Mouse (Mus musculus) kidney, postnatal 0 days (tissue): ENCODE data around the gene Cxadr. TPM values are rescaled to one million over a fixed set of nuclear protein-coding genes. Genes with fewer than 3 reads are reported as not detected.

Source experiments
- ATAC-seq: fragments of 200-750 bp; cut with Nextera tagmentation; replicated peaks from 2 replicates; pipeline ENCODE4 v1.8.0; 2017; ENCODE audit warnings: low read depth, moderate number of reproducible peaks, moderate TSS enrichment, moderate library complexity; ENCODE audit not compliant: low FRiP score
- DNase-seq: peaks from one replicate; pipeline ENCODE4 v3.0.0-alpha.2; 2016; ENCODE audit warnings: low spot score
- H3K27ac ChIP-seq: fragments of 300-500 bp; sonication (generic); 2 replicates; pipeline ENCODE4 v1.5.1; 2014; ENCODE audit warnings: mild to moderate bottlenecking
- H3K27me3 ChIP-seq: fragments of 300-500 bp; sonication (generic); 2 replicates; pipeline ENCODE4 v1.6.1; 2014; ENCODE audit warnings: low read length, mixed read lengths; ENCODE audit not compliant: insufficient read depth
- H3K36me3 ChIP-seq: fragments of 300-500 bp; sonication (generic); 2 replicates; pipeline ENCODE4 v1.6.1; 2014; ENCODE audit warnings: low read length, mixed read lengths; ENCODE audit not compliant: insufficient read depth
- H3K4me1 ChIP-seq: fragments of 300-500 bp; sonication (generic); replicated peaks from 2 replicates; pipeline ENCODE4 v1.6.1; 2014; ENCODE audit warnings: antibody characterized with exemption, low read length, mixed read lengths; ENCODE audit not compliant: insufficient read depth
- H3K4me2 ChIP-seq: fragments of 300-500 bp; sonication (generic); 2 replicates; pipeline ENCODE4 v1.6.1; 2014; ENCODE audit warnings: mild to moderate bottlenecking, low read length, moderate library complexity, mixed read lengths
- H3K4me3 ChIP-seq: fragments of 300-500 bp; sonication (generic); replicated peaks from 2 replicates; pipeline ENCODE4 v1.5.1; 2014; ENCODE audit warnings: low read depth, low read length
- H3K9ac ChIP-seq: fragments of 300-500 bp; sonication (generic); 2 replicates; pipeline ENCODE4 v1.6.1; 2014; ENCODE audit warnings: low read depth, low read length
- H3K9me3 ChIP-seq: fragments of 300-500 bp; sonication (generic); replicated peaks from 2 replicates; pipeline ENCODE4 v1.6.1; 2016; ENCODE audit warnings: low read length, inconsistent platforms, mixed read lengths
- CTCF ChIP-seq: IDR thresholded peaks from 2 replicates; pipeline ENCODE4 v1.5.1; 2016; ENCODE audit warnings: antibody characterized with exemption, low read depth, mild to moderate bottlenecking, moderate library complexity
- WGBS: fragments of 180-500 bp; shearing (Covaris S2); extraction: QIAGEN DNeasy Blood & Tissue Kit; methylation state at CpG from one replicate; pipeline ENCODE4 v1.1.7; 2014; 5-methylcytosine and 5-hydroxymethylcytosine counted together
- polyA plus RNA-seq: library from polyadenylated mRNA; unstranded; fragments of >200 nt; fragmentation: Nextera tagmentation; extraction: Ambion mirVana; gene quantifications from 2 replicates; pipeline ENCODE4 v1.2.1, GENCODE M21; 2015

The Cxadr gene
- polyA plus RNA-seq, 1 experiment from 2014 or later: 33.2 TPM

DNA sequence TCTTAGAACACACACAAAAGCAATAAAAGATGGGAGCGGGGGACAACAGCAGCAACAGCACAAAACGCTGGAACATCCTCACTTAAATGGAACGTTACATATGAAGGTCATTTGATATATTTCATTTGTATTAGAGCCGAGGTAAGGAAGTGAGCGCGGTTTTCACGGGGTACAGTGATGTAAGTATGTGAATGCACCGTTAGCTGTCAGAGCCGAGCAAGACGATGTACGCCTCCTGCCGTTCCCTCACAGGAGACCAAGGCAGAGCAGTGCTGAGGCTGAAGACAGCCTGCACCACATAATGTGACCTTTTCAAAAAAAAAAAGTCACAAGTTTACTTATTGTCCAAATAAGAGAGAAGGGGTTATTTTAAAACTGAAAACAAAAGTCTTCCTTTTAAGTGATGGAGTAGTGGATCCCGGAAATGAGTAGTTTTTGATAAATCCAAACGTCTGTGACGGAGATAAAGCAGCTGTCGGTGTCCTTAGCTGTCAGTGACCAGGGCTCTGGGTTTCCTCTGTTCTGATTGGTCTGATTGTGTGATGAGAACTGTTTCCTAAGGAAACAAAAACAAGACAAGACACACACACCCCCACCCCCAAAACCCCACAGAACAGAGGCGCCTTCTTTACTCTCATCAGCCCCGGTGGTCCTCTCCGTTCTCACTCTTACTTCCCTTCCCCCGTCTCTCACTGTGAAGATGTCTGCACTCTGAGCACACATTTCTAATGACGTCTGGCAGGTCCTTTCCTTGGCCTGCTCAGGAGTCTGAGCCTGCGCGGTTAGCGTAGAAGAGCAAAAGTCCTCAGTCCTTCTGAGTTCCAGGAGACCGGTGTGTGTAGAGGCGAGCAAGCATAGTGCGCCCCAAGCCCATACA is 24.9 kb downstream of the Cxadr start:
- ATAC-seq (no peak; the same call in 1 of the 2 replicates), DNase-seq (peak; percentile 54)
- WGBS: 74% methylated on average over 27 of the region's 27 CpGs
- no peaks in the 10 kb centered on the region for H3K27me3 ChIP-seq
- H3K9ac ChIP-seq: no peak overlapping the region
- no peaks in the 10 kb centered on the region for H3K9me3 ChIP-seq
- H3K36me3 ChIP-seq: no peaks in the 10 kb centered on the region
- H3K4me2 ChIP-seq: no peak overlapping the region
- TF ChIP-seq CTCF: no peak
- H3K27ac ChIP-seq: no peak overlapping the region
- H3K4me3 ChIP-seq: no peak overlapping the region
- 0 out of 2 replicates have a peak, but pooled peaks cover 4% of the 10 kb centered on the region for H3K4me1 ChIP-seq

DNA sequence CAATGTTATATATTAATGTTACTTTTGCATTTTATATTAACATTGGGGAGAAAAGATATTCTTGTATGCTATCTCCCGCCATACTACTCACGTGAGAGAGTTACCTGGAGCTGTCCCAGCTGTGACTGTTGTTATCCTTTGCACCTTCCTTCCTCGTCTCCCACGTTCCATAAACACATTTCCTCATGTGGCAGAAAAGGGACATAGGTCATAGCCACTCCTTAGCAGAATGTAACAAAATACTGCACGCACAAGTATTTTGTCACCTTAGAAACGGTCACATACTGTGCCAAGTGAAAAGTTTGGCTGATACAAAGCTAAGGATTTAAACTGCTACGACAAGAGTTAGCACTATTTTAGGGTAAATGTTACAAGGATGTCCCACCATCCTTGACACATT is 26.3 kb downstream of the Cxadr start:
- no peak for ATAC-seq
- Histone ChIP-seq H3K9ac (no peak overlapping the region), H3K27me3 (no peaks in the 10 kb centered on the region), H3K9me3 (no peaks in the 10 kb centered on the region), H3K4me3 (no peak overlapping the region), H3K27ac (no peak overlapping the region), H3K4me2 (no peak overlapping the region), H3K36me3 (no peaks in the 10 kb centered on the region), H3K4me1 (0 out of 2 replicates have a peak, but pooled peaks cover 4% of the 10 kb centered on the region)
- TF ChIP-seq CTCF: no peak
- no peak for DNase-seq
- WGBS: 64% methylated on average over 7 of the region's 7 CpGs

DNA sequence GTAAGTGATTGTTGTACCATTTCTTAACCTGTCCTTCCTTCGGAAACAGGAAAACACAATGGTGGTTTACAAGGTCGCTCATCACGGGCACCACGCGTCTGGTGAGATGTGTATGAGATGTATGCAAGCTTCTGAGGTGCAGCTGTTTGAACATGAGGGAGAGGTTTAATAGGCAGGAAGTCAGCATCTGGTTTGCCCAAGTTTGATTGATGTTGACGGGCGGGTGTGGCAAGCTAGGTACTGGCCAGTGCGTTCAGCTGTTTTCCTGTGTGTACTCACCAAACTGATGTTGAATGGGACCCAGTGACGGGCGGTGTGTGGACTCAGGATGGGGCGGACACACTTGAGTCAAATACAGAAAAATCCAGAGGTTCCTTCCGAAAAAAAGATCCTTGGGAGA is 26.7 kb downstream of the Cxadr start:
- DNase-seq: no peak
- H3K4me1 ChIP-seq: 0 out of 2 replicates have a peak, but pooled peaks cover 4% of the 10 kb centered on the region
- no peaks in the 10 kb centered on the region for H3K36me3 ChIP-seq
- ATAC-seq: no peak
- H3K27me3 ChIP-seq: no peaks in the 10 kb centered on the region
- H3K9ac ChIP-seq: no peak overlapping the region
- no peak for TF ChIP-seq CTCF
- H3K4me3 ChIP-seq: no peak overlapping the region
- no peak overlapping the region for H3K27ac ChIP-seq
- no peaks in the 10 kb centered on the region for H3K9me3 ChIP-seq
- H3K4me2 ChIP-seq: no peak overlapping the region
- 92% methylated on average over 12 of the region's 12 CpGs for WGBS

DNA sequence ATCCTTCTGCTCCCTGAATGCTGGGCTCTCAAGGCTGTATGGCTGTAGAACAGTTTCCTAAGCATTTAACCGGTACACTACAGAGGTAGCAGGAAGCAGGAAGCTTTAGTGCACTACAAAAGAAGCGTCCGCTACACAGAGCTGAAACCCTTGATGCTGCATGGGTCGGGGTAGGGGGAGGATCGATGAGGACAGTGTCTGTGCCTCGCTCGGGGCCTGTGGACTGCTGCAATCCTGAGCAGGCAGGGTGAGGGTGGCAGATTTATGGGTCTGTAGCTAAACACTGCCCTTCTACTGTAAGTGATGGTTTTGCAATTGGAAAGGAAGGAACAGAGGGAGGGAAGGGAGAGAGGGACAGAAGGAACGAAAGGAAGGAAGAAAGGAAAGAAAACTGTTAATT is 35.9 kb downstream of the Cxadr start:
- Histone ChIP-seq H3K4me2 (no peak overlapping the region), H3K9me3 (no peaks in the 10 kb centered on the region), H3K4me3 (no peak overlapping the region), H3K4me1 (no peaks in the 10 kb centered on the region), H3K27me3 (no peaks in the 10 kb centered on the region), H3K36me3 (peaks cover 4% of the 10 kb centered on the region; the same call in 1 of the 2 replicates), H3K9ac (no peak overlapping the region), H3K27ac (no peak overlapping the region)
- TF ChIP-seq CTCF: no peak
- WGBS: 18% methylated on average over 8 of the region's 8 CpGs
- ATAC-seq (0 out of 2 replicates have a peak, but pooled peaks have one; percentile 71), DNase-seq (peak; percentile 47)

DNA sequence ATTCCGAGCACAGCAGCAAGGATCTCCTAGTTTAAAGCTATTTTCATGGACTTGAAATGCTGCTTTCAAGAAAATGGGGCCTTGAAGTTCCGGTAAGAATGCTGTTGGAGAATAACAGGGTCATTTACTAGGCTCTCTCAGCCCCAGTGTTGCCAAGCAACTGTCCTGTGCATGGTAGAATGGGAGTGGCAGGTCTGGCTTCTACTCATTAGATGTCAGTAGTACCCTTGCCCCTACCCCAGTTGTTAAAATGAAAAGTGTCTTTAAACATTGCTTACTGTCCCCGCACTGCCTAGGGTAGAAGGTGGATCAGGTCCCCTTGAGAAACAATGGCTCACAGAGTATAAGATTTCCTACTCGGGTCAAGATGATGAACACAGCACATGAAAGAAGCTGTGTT is 40.1 kb downstream of the Cxadr start:
- Histone ChIP-seq H3K27me3 (no peaks in the 10 kb centered on the region), H3K9ac (no peak overlapping the region), H3K9me3 (no peaks in the 10 kb centered on the region), H3K4me3 (no peak overlapping the region), H3K4me2 (no peak overlapping the region), H3K4me1 (no peaks in the 10 kb centered on the region), H3K27ac (no peak overlapping the region), H3K36me3 (no peaks in the 10 kb centered on the region)
- DNase-seq: no peak
- TF ChIP-seq CTCF: no peak
- ATAC-seq: no peak
- WGBS: 81% methylated on average over 4 of the region's 4 CpGs

DNA sequence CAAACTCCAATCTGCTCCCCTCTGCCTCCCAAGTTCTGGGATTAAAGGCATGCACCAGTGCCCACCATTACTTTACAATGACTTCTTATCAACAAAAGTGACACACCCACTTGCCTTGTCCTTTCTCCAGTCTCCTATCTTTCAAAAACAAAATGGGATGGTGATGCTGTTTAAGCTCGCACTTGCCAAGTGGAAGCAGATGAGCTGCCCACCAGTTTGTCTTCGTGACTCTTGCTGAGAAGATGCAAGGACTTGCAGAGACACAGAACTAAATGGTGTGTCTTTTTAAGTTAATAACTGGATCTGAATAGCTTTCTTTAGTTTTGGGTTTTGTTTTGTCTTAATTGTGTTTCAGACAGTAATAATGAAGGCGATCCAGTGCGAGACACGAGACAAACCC is 41.5 kb downstream of the Cxadr start:
- H3K4me3 ChIP-seq: no peak overlapping the region
- no peaks in the 10 kb centered on the region for H3K4me1 ChIP-seq
- no peaks in the 10 kb centered on the region for H3K9me3 ChIP-seq
- H3K27ac ChIP-seq: no peak overlapping the region
- no peak for TF ChIP-seq CTCF
- H3K4me2 ChIP-seq: no peak overlapping the region
- H3K36me3 ChIP-seq: no peaks in the 10 kb centered on the region
- H3K9ac ChIP-seq: no peak overlapping the region
- no peaks in the 10 kb centered on the region for H3K27me3 ChIP-seq
- ATAC-seq (no peak), DNase-seq (no peak)
- WGBS: 95% methylated on average over 5 of the region's 5 CpGs
